Mouse (Mus musculus): Measurements from ENCODE around the gene Crbn. TPM values are rescaled to one million over a fixed set of nuclear protein-coding genes. Genes with fewer than 3 reads are reported as not detected.

The Crbn gene
- polyA plus RNA-seq, 1 experiment from 2014 or later = 69.4 TPM

Other genes with a start within 250 kb of the Crbn start
- not detected in 2 replicates for gene Il5ra, start 51.0 kb downstream of the Crbn start, polyA plus RNA-seq (2015; fragmentation: Nextera tagmentation; extraction: Ambion mirVana)
- gene Trnt1, start 31.0 kb downstream of the Crbn start, polyA plus RNA-seq (2015; fragmentation: Nextera tagmentation; extraction: Ambion mirVana) = 66.4 and 71.0 TPM in 2 replicates